Mouse (Mus musculus): ENCODE results near the gene Ccdc117. TPM values are rescaled to one million over a fixed set of nuclear protein-coding genes. Genes with fewer than 3 reads are reported as not detected.
"Not testable (repeated sequence)": the region's sequence is repeated elsewhere in the genome, so short reads cannot be mapped to it uniquely, and the experiment has no call there.

The Ccdc117 gene
- total RNA-seq, 1 experiment from 2014 or later = 24.4 TPM

DNA sequence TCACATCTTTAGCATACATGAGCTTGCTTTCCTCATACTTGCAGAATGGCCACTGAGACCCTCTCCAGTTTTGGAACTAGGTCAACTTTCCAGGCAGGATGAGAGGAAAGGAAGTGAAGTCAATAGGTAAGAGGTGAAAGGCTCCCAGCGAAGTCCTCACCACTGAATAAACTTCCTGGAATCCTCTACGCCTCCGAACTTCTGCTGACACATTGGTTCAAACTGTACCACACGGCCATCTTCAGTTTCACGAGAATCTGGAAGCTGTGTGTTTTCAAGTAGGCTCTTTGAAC is 31.9 kb downstream of the Ccdc117 start:
- DNase-seq = no peak

DNA sequence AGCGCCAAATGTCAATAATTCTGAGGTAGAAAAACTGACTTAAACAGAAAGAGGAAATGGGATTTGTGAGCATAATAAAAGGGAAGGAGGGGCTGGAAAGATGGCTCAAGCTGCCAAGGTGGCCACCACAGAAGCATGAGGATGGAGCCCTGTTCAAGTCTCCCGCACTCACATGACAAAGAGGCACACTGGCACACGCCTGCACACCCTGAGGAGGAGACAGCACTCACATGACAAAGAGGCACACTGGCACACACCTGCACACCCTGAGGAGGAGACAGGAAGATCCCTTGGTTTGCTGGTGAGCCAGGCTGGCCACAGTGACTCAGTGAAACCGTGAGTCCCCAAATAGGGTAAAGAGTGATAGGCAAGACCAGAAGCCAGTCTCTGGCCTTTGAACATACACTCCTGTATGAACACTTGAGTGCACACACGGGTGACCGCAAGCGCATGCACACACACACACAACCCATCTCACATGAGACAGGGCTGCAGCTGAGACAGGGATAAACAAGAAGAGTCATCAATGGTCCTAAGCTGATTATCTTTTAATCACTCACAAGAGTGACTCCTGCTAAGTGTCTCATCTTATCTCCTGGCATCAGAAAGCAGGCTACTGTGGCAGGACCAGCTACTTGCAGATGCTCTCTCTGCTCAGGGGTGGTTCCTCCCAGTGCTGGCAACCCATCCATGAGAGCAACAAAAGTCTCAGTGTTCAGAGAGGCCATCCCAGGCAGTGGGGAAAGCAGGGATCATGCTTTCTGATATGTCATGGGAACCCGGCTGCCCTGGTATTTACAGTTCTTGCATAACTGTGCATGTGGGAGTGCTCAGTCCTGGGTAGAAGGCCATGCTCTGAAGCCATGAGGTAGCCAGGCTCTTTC is 32.5 kb downstream of the Ccdc117 start:
- DNase-seq = peak; percentile 34

DNA sequence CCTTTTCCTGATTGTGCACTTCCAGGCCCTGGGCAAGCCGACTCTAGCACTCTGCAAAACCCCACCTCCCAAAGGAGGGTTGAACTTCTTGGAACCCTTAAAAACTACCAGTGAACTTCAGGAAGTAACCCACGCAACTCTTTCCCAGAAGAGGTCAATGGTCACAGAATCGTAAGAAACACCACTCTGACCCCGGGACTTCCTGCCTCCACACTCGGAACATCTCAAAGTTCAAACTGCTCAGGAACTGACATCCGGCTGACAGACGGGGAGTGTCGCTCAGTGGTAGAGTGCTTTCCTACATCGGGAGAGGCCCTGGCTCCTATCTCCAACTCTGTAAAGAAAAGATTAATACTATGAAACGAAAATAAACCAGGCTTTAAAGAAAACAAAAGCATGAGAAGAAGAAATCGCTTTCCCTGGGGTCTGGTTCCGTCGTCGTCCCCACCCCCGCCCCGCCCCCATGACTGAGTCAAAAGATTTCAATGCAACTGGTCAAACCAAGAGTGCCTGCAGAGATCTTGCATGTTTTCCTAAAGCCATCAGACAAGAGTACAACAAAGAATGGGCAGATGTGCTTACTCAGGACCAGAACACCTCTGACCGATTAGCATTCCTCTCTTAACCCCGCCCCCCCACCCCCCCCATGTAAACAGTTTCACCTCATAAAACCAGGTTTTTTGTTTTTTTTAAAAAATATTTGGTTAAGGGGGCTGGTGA is 36.0 kb downstream of the Ccdc117 start:
- DNase-seq = peak; percentile 63

DNA sequence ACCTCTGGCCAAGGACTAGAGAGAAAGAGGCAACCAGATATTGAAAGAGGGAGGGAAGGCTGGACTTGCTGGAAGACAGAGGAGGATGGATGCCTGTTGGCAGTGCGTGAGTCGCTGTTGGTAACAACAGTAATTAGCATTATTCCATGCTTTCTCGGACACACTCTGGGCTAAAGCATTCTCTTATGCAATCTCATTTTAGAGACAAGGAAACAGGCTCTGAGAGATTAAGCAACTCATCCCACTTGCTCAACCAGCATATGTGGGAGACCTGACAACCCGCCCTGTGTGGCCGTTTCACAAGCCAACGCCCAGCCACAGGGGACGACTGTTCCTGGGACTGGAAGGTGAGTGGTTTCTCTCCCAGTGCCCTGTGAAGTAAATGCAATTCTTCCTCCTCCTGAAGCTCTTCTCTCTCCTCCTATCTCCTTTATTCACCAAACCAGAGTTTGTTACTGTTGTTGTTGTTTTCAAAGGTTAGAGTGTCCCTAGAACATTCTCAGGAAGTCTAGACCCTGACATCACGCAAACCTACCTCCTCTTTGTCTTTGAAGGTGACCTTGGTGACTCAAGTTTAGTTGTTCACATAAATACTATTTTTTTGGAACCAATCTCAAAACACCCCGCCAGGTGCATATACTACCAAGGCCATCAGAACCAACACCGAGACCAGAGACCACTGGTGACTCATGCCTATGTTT is 39.5 kb downstream of the Ccdc117 start:
- DNase-seq = peak; percentile 75

DNA sequence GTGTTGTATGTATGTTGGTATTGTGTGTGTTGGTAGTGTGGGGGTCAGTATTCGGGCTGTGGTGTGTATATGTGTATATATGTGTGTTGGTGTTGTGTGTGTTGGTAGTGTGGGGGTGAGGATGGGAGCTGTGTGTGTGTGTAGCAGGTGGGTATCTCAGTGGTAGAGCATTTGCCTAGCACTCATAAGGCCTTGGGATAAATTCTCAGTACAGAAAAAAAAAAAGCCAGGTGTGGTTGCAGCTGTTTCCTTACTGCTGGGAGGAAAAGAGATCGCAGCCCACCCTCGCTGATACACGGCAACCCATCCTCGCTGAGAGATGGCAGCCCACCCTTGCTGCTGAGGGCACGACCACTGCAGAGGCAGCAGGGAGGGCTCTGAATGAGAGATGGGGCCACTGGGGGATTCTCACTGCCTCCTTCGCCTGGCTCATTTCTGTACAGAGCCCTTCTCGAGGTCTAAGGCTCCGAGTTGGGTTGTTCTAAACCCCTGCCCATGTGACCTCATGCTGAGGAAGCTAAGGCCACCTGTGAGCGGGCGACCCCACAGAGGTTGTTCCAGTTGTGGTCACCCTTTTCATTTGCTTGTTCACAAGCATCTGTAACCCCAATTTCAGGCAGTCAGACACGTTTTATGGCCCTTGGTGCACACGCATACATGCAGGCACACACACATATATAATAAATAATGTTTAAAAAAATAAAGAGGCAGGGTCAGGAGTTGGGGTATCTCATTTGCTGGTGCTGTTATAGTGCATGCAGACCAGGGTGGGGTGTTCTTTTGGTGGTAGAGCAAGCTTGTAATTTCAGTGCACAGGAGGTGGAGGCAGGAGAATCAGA is 40.9 kb downstream of the Ccdc117 start:
- no peak for DNase-seq

DNA sequence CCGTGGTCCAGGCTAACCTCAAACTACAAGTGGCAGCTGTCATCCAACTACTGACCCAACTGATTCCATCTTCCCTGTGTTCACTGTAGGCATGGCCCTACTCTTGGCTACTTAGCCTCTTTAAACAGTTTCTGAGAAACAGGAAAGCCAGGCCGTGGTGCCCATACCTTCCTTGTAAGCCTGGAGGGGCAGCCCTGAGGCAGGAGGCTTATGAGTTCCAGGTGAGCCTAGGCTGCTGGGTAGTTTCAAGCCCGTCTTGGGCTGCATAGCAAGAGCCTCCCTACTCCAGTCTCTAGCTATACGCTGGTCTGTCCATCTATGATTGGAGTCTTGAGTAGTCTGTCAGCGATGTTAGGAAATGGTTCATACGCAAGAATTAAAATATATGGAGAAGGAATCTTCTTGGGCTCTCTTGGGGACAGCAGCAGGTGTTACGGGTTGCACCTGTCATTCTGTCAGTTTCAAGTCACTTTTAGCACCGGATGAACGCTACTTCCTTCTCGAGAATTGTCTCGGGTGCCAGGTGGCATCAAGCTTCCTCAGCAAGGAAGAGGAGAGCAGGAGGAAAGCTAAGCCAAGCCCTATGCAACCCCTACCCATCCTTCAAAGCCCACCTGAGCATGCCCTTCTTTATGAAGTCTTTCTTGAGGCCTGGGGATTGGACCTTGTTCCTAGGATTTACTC is 41.9 kb downstream of the Ccdc117 start:
- no peak for DNase-seq

DNA sequence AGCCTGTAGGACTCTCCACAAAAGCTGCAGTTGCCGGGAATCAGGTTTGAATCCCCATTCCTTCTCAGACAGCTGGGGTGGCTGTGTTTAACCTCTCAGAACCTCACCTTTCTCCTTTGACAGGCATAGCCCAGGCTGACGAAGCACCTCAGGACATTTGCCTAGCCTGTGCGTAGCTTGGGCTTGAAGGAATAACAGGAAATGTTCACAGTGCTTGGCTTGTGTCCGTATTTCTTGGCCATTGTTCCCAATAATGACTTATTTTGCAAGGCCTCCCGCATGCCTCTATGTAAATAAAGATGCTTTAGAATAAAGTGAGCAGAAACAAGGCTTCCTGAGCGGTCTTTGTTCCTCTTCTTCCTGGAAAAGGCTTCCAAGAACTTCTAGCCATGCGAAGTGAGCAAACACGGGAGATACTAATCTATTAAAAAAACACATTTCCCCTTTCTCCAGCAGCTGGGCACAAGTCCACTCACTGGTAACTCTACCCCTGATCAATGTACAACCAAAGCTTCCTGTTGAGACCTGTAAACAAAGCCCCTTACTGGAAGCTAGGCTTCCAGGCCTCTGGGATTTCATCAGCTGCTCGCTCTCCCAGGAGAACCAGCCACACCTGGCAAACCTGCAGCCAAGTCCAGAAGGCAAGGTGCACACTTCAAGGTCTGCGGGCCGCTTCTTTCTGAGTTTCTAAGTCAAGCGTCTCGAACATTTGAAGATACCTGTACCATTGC is 42.9 kb downstream of the Ccdc117 start:
- DNase-seq = no peak

DNA sequence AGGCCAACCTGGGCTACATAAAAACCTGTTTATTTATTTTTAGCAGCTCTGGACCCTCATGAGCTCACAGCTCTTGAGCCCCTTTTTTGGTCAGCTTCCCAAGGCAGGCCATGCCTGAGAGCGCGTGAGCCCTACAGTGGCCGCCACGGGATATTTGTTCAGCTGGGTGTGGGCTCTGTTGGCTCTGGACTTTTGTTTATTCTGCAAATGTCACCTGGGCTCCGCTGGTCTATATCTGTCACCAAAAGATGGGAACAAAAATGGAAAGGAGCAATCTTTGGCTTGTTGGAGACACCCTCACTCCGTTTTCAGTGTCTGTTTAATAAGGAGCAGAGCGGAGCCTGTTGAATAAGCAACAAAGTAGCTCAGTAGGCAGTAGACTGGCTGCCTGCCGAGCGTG is 43.6 kb downstream of the Ccdc117 start:
- DNase-seq = no peak

DNA sequence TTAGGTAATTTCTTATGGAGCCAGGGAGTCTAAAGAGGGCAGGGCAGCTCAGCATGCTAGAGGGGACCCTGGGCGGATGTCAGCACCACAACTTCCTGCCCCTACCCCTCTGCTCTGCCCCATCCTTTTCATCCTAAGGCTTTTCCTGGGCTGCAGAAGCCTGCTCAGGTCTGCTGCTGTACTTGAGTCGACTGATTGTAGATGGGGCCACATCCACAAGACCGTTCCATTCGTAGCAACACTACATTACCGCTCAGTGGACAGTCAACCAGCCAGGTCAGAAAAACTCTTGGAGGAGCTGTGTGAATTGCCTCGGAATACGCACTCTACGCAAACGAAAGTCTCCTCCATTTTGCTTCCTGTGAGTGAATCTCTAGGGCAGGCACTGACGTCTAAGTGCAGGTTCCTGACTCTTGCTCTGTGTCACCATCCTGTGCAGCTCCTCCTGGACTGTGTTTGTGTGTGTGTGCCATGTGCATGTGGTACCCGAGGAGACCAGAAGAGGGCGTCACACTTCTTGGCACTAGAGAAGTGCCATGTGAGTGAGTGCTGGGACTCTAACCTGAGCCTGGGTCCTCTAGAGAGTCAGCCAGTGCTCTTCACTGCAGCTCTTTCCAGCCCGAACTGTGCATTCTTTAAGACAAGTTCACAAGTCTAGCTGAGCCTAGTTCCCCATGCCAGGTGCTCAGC is 45.3 kb downstream of the Ccdc117 start:
- no peak for DNase-seq

DNA sequence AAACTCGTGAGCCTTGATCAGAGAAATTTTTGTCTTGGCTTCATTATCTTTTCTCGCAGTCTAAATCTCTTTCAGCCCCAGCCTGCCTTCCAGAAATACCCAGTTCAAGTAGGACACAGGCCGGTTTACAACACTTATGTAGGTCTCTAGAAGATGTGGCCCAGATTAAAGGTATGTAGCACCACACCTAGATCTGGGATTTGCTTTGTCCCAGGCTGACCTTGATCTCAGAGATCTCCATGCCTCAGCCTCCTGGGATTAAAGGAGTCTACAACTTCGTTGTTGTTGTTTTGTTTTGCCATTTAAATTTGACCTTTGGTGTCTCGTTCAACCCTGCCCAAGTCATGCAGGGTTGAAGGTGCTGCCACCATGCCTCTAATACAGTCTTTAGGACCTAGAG is 46.1 kb downstream of the Ccdc117 start:
- DNase-seq = no peak

DNA sequence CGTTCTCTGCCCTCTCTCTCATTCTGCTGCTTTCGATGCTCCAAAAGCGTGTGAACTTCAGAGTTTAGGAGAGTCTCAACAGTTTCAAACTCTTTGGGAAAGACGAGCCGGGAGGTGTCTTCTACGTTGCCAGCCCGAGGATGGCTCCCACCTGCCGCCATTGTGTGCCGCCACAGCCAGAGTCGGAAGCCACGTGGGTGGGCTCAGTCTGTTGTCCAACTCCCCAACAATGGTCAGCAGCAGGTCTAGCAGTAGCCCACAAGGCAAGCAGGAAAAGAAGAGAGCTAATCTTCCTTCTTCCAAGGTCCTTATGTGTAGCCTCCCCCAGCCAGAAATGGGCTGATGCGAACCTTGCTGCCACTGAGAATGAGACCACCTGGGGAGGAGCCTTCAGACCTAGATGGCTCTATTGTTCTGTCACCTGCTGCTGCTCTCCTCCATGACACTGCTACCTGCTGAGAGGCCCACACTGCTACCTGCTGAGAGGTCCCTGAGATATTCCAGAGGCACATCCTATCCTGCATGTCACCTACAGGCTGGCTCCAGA is 46.6 kb downstream of the Ccdc117 start:
- no peak for DNase-seq

DNA sequence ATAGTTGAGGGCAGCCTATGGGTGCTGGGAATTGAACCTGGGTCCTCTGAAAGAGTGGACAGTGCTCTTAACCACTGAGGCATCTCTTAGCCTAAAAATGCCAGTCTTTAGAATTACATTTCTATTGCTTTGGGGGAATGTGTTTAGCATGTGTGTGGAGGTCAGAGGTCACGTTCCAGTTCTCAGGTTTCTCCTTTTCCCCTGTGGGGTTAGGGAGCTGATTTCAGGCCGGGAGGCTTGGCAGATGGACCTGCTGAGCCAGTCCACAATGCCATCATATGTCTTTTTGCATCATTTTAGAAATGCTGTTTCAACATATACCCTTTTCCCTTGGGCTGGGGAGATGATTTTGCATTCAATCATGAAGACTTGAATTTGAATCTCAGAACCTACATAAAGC is 48.1 kb downstream of the Ccdc117 start:
- no peak for DNase-seq

DNA sequence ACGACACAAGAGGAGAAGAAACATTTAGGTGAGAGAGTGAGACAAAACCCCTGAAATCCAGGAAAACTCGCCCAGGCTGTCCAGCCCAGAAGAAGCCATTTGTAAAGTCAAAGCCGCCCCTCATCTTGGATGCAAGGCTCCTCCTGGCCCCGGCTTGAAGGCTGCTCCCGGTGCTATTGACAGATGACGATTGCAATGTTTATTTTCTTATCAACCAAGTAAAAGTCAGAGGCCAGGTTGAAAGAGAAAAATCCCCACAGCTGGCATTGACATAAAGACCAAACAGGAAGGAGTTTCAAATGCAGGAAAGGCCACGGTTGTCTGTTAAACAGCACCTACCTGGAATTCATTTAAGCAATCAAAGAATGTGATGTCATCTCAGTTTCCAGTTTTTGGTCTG is 50.1 kb downstream of the Ccdc117 start:
- DNase-seq = no peak

DNA sequence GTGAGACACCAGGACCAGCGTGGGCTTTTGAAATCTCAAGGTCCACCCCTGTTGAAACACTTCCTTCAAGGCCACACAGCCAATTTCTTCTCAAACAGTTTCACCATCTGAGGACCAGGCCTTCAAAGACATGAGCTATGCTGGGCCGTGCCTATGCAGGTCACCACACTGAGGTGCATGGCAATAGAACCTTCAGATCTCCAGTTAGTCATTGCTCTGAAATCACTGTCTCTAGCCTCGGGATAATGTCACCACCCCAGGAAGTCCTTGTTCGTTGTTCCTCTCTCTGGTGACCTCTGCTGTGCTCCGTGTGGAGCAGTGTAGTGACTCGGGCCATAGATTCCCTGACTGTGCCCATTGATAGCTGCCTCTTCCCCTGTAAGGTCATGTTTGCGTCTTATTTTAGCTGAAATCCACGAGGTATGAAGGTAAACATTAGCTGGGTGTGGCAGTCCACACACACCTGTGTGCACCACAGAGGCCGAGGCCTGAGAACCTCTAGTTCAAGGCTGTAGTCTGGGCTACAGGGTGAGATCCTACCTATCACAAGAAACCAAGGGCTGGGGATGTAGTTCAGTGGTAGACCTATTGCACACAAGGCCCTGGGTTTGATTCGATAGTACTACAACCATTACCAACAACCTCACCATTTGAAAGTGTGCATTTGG is 50.9 kb downstream of the Ccdc117 start:
- peak; percentile 52 for DNase-seq

DNA sequence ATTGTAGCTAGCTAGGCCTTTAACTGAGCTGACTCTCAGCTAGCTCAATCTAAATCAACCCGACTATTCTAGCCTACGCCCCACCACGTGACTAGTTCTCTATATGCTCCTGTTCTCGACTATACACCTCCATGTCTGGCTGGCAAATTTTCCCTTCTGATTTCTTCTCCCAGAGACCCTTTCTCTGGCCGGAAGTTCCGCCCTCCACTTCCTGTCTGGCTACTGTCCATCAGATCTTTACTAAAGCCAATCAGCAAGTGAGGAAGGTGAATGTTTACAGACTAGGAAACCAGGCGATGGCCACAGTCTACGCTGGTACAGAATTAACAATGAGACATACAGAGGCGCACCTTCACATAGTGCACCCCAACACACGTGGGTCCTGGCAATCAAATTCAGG is 52.6 kb downstream of the Ccdc117 start:
- not testable (repeated sequence) for DNase-seq

DNA sequence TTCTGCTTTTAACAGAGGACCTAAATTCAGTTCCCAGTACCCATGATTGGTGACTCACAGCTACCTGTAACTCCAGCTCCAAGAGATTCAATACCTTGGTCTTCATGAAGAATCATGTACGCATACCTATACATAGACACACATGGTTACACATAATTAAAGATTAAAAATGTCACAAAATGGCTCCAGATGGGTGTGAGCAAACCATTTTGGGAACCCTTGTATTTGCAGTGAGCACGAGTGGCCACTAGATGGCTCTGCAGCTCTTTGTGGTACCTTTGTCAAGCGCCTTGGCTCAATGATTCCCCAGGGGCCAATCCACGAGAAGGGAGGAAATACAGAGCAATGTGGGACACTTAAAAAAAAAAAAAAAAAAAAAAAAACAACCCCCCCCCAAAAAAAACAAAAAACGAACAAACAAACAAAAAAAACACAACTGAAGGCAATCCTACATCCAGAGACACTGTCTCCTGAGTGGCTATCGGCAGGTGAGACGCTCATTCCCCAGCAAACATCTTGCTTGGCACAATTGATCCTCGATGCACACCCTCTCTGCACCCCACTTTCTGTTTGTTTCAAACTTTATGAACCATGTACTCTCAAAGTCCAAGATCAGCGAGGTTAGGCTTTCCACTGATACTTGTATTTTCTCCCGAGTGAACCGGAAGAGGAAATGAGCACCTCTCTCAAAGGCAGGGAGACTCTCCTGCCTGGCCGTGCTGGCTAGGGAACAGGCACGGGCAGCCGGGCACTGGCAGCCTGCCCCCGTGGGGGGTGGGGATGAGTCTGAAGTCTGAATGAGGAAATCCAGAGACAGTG is 56.6 kb downstream of the Ccdc117 start:
- peak; percentile 89 for DNase-seq

DNA sequence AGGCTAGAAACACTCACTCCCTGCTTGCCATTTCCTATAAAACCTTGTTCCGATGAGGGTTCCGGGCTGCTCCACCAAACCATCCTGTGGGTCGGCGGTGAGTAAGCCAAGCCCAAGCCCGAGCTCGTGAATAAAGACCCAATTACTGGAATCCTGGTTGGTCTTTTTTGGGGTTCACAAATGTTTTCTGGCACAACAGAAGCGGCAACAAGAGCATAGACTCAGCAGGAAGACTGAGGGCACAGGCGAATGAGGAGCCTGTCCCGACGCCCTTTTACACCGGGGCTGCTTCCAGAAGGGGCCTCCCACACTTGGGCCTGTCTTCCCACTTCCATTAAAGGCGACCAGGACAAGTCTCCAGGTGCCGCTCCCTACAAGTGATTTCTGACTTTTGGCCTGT is 59.4 kb downstream of the Ccdc117 start:
- no peak for DNase-seq

All from adrenal gland, postnatal 14 days (tissue).